Mouse (Mus musculus) adrenal gland, adult 2 months (tissue): ENCODE results near the gene Arhgap23. TPM values are rescaled to one million over a fixed set of nuclear protein-coding genes. Genes with fewer than 3 reads are reported as not detected.

Experiments
- DNase-seq: peaks from one replicate; pipeline ENCODE4 v3.0.0; 2021
- polyA plus RNA-seq: library from polyadenylated mRNA; depleted of rRNA; stranded (reverse); fragments of >200 nt; gene quantifications from 2 replicates; pipeline ENCODE4 v1.2.3, GENCODE M21; 2012
- total RNA-seq, 2 experiments: library from RNA; stranded (reverse); gene quantifications; 2 replicates each; pipeline ENCODE4 v1.2.3; 2021

The Arhgap23 gene
- total and polyA plus RNA-seq, 3 experiments: 29.0 to 96.3 (median 29.3) TPM

DNA sequence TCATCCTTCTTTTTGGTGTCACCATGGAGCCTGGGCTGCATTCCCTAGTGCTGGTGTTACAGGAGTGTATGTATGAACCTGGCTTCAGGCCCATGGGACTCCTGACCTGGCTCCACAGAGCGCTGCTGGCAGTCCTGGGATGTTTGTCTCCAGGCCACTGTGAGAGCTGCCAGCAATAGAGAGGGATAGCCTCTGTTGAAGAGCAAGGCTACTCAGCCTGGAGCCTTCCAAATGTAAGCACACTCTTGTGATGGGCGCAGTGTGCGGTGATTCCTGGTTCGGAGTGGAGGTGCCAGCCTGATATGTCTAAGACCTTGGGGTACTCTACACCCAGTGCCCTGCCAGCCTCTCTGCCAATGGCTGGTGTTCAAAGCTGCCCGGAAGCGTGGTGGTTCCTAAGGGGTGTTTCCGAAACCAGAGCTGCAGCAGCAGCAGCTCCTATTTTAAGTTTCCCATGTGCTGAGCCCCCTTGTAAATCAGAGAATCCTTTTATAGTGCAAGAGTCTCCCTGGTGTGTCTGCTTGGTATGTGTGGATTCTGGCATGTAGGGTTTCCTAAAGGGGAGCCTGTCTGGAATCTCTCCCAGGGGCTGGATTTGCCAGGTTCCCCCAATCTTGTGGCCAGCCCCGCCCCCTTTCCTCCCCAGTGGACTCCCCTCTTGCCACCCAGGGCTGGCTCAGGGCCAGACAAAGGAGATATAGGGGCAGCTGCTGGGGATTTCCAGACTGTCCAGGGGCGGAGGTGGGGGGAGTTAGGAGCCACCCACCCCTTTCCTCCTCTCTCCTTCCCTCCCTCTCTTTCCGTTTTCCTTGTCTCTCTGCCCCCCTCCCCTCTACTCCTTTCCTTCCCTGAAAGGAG is 9.0 kb upstream of the Arhgap23 start:
- no peak for DNase-seq

DNA sequence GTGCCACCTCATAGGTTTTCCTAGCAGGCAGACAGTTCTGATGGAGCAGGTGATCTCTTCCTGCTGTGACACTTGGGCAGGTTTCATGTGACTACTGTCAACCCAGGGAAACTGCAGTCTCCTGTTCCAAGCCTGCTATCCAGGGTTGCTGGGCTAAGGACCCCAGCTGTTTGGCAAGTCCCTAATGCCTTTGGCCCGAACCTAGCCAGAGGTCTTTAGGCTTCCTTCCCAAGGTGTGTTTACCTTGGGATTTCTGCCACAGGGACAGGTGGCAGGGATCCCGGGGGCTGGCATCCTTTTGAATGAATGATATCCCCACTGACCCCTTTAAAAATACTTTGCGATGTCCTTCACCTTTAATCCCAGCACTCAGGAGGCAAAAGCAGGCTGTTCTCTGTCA is 7.9 kb upstream of the Arhgap23 start:
- no peak for DNase-seq

DNA sequence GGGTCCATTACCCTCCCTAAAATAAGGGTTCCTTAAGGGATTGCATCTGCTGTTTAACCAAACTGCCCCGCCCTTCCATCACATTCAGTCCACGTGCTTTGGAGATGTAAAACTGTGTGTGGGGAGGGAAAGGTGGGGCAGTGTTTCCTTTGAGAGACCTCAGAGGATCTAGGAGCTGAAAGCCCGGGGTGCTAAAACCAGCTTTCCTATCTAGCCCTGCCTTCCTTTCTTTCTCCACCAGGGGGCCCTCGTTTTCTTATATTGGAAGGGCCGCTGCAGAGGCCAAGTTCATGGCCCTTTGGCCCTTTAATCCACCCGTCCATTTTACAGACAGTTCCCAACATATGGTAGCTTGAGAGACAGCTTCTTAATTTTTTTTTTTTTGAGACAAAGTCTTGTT is 7.2 kb upstream of the Arhgap23 start:
- peak; percentile 82 for DNase-seq

DNA sequence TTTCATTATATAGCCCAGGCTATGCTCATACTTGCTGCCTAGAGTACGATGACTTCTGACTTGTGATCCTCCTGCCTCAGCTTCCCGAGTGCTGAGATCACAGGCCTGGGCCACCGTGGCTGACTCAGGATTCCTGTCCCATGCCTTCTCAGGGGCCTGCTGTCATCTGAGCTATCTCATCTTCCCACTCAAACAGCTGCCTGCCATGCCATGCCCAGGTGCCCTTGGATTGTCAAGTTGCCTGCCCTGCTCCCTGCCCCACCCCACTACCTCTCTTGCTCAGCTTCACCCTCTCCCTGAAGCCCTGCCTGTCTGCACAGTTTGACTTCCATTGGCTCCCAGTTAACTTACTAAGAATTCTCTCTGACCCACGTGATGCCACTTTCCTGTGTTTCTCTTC is 4.4 kb upstream of the Arhgap23 start:
- no peak for DNase-seq

DNA sequence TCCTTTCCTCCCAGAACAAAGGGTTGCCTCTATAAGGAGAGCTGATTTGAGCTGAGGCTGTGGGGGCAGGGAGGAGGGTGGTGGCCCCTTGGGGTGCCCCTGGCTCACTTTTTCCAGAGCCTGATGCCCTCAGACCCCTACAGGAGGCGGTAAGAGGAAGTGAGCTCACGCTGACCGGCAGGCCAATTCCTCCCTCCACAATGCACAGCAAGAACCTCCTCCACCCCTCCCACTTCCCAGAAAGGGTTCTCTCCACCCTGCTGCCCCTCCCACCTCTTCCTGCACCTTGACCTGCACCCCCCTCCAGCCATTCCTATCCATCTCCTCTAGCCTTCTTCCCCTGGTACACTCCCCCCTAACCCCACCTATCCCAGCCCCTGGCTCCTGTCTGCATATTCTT is 3.2 kb upstream of the Arhgap23 start:
- peak; percentile 48 for DNase-seq

DNA sequence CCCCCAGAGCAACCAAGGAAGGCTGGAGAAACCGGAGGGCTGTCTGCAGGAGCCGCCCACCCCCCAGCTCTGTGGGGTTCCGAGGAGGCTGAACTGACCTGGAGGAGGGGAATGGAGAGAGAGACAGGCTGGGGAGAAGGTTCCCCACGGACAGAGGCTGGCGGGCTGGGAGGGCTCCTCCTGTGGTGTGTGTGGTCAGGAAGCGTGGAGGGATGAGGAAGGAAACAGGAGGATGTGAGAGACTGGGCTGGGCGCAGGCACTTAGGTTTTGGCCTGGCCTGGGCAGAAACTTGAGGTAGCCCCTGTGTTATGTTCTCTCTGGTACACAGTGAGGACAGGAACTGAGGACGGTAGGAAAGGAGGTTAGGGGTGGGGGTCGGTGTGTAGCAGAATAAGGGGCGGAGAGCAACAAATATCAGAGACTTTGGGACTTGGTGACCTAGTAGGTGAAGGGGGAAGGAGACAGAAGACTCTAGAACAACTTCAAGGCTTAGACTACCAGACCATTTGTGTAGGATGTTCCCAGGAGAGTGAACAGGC is 2.5 kb upstream of the Arhgap23 start:
- DNase-seq: no peak

DNA sequence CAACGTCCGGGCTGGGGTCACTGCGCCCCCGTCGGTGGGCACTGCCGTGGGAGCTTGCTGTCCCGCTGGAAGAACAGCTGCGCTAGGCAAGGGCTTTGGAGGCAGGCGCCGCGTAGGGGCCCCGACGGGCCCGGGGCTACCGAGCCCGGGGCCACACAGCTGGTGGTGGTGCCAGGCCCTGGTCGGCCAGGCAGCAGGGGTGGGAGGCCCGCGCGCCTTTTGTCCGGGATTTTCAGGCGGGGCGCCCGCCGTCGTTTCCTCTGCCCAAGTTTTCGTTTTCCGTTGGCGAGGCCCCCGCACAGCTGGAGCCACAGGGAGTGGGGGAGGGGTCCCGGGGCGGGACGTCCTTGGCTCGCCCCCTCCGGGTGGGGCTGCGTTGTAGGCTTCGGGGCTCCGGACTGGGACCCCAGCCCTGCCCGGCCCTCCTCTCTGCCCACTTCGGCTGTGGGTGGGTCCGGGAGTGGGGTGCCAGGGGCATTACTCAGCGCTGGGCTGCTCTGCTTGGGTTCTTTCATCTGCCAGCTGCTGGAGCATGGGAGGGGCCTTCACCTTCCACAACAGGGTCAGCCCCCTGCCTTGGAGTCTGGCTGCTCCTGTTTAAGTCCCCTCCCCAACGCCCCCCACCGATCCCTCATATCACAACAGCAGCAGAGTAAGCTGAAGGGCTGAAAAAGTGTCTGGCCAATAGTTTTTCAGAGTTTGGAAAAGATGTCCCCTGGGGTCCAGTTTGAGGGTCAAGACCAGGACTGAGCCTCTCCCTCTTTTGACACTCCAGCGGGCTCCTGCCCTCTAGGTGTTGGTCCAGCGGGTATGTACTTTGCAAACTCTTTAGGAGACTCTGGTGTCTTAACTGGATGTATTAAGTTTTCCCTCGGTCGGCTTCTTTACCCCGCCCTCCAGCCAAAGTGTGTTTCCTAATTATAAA is 641 bp downstream of the Arhgap23 start:
- peak; percentile 74 for DNase-seq

DNA sequence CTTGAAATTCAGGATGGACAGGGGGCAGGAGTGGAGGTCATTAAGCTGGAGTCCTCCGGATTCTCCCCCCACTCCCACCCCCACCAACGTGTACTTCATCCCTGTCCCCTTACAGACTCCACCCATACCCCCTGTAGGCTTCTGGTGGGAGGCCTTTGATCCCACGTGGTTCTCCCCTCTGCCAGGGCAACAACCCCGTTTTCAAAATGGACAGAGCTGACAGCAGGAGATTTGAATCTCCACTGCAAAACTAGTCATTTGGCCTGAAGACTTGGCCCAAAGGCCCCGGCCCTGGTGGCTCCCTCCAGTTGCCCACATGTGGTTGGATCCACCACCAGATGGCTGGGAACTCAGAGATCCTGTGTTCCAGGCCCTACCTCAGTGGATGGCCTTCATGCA is 1.3 kb downstream of the Arhgap23 start:
- no peak for DNase-seq

DNA sequence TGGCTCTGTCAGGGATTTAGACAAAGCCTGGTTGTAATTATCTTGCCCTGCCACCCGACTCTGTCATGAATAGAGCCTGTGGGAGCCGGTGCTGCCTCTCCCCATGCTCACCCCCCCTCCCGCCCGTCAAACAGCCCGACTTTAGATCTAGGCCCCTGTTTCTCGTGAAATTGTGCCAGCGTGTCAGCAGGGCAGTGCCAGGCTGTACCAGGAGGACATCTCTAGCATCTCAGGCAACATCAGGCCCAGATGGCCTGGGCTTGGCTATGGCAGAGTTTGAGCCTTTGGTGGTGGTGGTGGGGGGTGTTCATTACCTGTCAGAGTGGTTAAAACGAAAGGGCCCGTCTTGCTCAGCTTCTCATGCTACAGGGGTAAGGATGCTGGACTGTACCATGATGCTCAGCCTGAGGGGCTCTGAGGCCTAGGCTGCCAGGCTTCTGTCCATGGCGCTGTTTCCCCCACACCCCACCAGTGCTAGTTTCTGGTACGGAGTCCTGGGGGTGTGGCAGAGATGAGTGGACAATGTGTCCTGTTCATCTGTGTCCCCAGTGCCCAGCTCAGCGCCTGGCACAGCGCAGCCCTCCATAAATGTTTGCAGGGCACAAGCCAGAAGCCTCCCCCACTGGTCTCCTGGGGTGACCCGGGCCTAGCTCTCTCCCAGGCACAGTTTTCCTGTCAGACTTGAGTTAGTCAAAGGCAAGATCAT is 3.7 kb downstream of the Arhgap23 start:
- no peak for DNase-seq

DNA sequence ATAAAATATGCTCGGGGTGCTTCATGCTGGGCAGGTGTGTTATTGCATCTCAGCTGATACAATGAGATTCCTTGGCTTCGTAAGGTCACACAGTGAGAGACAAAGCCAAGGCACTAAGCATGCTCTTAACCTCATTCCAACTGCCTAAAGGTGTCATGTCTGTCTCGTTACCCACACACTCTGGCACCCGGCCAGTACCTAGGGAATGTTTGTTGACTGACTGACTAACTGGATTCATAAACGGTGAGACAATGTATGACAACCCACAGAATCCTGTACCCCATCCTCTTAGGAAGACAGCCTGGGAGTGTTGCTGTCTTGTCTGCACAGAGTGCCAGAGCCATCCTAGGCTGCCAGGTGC is 4.2 kb downstream of the Arhgap23 start:
- DNase-seq: no peak

DNA sequence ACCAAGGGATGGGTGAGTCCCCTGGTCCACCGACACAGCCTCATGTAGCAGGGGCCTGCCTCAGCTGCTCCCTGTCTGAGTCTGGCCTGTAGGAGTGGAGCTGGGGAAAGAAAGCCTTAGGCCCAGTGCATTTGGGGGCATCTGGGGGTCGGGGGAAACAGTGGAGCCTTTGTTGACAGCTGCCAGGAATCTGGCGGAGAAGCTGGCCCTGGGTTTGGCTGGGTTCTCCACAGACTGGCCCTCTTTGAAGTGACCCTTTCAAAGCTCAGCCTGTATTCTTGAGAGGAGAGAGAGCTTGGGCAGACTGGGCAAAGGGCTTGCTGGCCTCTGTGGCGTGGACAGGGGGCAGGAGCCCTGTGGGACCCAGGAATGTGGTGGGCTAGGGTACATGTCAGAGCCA is 7.2 kb downstream of the Arhgap23 start:
- DNase-seq: no peak

DNA sequence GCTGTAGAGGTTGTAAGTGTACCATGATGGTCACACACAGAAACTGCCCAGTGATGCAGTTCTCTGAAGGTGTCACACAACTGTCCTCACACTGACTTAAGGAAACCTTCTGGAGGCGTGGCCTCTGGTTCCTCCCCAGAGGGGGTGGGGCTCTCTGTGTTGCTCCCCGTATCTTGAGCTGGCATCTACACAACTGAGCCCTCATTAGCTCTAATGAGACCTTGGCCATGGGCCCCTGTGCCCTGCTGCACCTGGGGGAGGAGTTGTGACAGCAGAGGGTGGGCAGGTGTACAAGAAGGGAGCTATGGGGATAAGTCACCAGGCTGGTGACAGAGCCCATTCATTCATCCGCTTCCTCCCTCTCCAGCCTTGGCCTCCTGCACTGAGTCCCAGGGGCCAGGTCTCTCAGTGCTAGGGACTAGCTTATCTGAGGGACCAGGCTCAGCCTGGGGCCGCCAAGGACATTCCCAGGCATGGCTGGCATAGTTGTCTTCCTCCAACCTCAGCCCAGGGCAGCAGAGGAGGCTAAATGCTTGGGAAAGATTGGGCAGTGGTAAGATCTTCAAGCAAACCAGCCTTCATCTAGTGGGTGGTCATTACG is 8.9 kb downstream of the Arhgap23 start:
- DNase-seq: peak; percentile 57

DNA sequence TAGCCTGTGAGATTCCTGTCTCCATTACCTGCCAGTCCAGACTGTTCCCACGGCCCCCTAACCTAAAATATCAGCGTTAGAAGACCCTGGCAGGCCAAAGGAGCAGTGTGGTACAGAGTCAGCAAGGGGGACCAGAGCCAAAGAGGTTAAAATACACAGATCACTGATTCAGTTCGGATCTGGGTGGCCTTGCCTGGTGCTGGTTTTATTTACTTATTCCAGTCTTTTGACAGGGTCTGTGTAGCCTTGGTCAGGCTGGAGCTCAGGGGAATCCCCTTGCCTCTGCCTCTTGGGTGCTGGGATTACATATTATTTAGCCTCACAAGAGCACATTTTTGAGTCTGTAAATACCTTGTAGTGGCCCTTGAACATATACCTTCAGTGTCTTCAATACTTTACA is 9.5 kb downstream of the Arhgap23 start:
- peak; percentile 50 for DNase-seq

DNA sequence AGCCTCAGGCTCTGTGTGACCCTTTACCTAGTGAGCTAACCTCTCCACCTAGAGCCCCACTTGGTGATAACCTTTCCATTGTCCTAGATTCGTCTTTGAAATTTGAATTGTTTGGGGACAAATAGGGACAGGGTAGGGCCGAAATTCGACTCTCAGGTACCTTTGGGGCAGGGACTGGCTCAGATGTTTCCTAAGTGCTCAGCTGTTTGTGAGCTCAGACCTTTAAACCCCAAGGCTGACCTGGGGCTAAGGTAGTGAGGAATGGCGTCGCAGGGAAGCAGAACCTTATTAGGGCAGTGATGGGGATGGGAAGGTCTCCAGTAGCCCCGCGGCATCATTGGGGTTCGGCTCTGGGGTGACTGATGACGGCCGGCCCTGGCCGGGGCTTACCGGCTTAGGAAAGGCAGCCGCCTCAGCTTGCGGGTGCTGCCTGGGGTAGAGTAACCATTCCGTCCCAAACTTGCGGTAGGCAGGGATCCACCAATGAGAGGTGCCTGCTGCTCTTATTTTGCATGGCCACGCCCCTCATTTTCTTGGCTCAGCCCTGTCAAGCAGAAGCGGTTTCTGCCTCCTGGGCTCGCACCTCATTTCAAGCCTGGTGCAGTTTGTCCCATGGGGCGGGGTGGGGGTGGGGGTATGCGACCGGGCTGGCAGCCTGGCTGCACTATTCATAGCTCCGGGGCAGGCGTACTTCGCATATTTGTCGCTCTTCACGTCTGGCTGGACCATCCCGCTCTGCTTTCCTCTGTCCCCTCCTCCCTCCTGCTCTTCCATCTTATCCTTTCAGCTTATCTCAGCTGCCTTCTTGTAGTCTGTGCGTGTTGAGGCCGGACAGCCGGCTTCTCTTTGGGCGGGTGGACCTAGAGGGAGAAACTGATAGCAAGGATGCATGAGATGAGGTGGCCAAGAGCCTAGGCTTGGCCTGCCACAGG is 12.7 kb downstream of the Arhgap23 start:
- peak; percentile 89 for DNase-seq

DNA sequence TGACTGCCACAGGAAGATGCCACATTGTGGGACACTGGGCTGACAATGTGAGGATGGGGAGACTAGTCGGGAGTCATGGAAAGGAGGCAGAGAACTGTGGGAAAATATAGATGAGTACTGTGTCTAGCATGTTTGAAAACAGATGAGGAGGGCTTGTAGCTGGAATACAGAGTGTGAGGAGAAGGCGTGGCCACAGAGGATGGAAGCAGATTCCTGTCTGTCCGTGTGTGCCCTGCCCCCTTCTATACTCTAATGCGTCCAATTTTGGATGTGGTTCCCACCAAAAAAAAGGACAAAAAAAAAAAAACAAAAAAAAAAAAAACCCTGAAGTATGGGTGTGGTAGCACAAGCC is 13.4 kb downstream of the Arhgap23 start:
- no peak for DNase-seq

DNA sequence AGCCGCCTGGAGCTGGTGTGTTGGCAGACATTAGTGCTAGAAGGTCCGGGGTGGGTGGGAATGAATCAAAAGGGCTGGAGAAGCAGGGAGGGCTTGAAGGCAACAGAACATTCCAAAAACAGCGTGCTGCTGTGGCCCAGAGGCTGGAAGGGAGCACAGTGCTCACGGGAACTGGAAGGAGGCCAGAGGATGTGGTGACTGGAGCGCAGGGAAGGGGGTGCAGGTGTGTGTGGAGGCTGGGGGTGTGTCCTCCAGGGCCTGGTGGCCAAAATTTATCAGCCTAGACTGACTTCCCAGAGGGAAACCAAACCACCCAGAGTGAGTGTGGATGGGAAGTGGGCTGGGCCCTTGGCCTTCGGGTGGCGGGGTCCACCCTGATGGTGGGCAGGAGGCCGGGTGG is 14.3 kb downstream of the Arhgap23 start:
- DNase-seq: no peak

DNA sequence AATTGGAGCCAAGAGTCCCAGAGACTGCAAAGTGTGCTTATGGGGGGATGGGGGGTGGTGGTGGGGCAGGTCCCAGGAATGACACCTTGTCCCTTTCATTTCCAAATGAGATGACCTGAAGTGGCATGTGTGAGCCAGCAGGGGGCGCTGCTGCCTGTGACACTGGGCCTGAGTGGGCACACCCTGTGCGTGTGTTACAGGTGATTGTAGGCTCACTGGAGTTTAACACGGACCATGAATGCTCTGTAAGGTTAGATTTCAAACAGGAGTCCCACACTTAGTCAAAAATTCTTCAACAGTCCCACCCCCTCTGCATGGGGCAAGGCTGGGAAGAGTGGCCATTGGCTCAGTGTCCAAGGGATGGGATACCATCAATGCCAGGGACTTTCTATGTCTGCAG is 16.7 kb downstream of the Arhgap23 start:
- DNase-seq: peak; percentile 68

DNA sequence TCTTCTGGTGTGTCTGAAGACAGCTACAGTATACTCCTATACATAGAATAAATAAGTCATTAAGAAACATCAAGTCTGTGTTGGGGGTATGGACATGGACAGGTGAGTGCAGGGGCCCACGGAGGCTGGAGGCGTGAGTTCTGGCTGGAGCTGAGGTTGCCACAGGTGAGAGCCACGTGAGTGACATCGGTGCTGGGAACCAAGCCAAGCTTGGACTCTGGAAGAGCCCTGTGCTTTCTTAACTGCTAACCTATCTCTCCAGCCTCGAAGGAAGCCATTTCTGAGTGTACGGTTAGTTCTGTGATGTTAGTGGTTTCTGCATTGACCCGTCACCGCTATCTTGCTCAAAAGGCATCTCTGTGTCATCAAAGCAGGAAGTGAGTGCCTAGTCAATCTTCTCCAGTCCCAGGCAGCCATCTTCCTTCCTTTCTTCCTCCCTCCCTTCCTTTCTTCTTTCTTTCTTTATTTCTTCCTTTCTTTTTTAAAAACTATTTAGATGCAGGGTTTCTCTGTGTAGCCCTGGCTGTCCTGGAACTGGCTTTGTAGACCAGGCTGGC is 17.7 kb downstream of the Arhgap23 start:
- DNase-seq: no peak

DNA sequence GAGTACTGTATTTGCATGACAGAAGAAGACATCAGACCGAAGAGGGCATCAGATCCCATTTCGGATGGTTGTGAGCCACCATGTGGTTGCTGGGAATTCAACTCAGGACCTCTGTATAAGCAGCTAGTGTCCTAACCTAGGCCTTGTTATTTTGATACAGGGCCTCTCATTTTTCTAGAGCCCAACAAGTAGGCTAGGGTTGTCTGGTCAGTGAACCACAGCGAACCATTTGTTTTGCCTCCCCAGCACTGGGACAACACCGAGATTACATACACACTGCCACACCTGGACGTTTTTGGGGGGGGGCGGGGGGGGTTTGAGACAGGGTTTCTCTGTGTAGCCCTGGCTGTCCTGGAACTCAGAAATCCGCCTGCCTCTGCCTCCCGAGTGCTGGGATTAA is 18.8 kb downstream of the Arhgap23 start:
- no peak for DNase-seq

DNA sequence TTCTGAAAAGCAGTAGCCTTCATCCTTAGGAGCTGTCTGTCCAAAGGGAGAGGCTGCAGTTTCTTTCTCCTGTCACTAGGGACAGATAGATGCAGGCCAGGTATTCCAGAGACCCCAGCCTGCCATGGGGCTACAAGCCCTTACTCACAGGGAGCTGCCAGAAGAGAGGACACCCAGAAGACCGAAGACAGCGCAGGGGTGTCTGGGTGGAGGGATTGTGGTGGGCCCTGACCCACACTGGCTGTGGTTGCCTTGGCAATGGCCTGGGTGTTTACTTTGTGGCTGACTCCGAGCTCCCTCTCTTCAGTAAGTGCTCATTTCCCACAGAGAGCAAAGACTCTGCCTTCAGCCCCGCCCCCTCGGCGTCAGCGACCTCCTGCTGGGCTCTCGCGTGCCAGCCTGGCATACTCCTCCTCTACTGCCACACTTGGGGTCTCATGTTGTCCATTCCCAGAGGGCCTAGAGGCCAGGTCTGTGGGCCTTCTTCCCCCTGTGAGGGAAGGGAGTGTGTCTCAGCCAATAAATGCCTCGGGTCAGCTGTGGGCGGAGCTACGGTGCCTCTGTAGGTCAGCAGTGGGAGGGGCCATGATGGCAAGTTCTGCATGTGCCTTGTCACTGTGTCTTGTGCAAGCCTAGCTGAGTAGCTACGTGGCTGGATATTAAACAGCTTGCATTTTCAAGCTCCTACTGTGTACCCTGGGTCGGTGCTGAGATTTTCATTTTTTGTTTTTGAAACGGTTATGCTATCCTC is 19.5 kb downstream of the Arhgap23 start:
- DNase-seq: peak; percentile 96
